Mouse (Mus musculus) myocyte (in vitro differentiated cells): ENCODE results near the gene Prmt9.

Source experiments
- CEBPB ChIP-seq: IDR thresholded peaks from 2 replicates; pipeline ENCODE4 v1.6.1; 2011; ENCODE audit warnings: mild to moderate bottlenecking, moderate library complexity; ENCODE audit not compliant: poor library complexity, insufficient read depth, severe bottlenecking
- E2F4 ChIP-seq: IDR thresholded peaks from one replicate; pipeline ENCODE4 v1.6.1; 2011; ENCODE audit warnings: mild to moderate bottlenecking, control low read depth, moderate library complexity; ENCODE audit not compliant: insufficient read depth
- MAX ChIP-seq: IDR thresholded peaks from one replicate; pipeline ENCODE4 v1.6.1; 2011; ENCODE audit warnings: low read depth, mild to moderate bottlenecking, control low read depth
- POLR2A ChIP-seq: IDR thresholded peaks from one replicate; pipeline ENCODE4 v1.6.1; 2011; ENCODE audit warnings: low read depth, mild to moderate bottlenecking, control low read depth, moderate library complexity; ENCODE audit not compliant: insufficient read length
- POLR2AphosphoS2 ChIP-seq: IDR thresholded peaks from one replicate; pipeline ENCODE4 v1.6.1; 2011; ENCODE audit warnings: low read depth, control low read depth; ENCODE audit not compliant: insufficient read length
- SRF ChIP-seq: IDR thresholded peaks from one replicate; pipeline ENCODE4 v1.6.1; 2011; ENCODE audit warnings: low read depth; ENCODE audit not compliant: control insufficient read depth, insufficient read length
- TCF12 ChIP-seq: IDR thresholded peaks from one replicate; pipeline ENCODE4 v1.6.1; 2011; ENCODE audit warnings: mild to moderate bottlenecking, control low read depth; ENCODE audit not compliant: poor library complexity, insufficient read depth, severe bottlenecking
- TCF3 ChIP-seq: IDR thresholded peaks from one replicate; pipeline ENCODE4 v1.6.1; 2011; ENCODE audit warnings: low read depth, control low read depth; ENCODE audit not compliant: insufficient read length
- USF1 ChIP-seq: IDR thresholded peaks from one replicate; pipeline ENCODE4 v1.6.1; 2011; ENCODE audit warnings: low read depth, mild to moderate bottlenecking, control low read depth, moderate library complexity

DNA sequence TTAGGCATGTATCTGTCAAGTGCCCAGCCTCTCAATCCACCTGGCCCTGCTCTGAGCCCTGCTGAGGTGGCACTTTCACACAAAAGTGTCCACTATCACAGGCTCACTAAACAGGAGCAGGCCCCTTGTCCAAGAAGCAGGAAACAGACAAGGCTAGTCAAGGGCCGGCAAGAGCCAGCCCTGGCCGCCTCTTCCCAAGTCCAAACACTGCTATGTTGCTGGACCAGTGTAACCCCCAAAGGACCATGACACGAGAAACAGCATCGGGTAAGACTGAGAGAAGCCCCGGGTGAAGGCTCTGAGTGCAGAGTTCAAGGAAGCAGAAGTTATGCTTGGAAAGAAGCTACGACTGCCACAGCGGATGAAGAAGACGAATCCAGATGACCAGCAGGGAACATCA is 48.1 kb upstream of the Prmt9 start:
- TF ChIP-seq USF1 (no peak), POLR2A (no peak), SRF (no peak), POLR2AphosphoS2 (no peak), TCF3 (no peak), E2F4 (no peak), CEBPB (no peak), TCF12 (no peak), MAX (no peak)
